Mouse (Mus musculus): ENCODE results near the gene Csf3.
A peak's percentile ranks its signal among the peaks of the same experiment; 100 is the strongest.

Csf3 gene

GRCm38 (mm10) chr11:98747804-98748505 lies 46.9 kb downstream of the Csf3 start:
- DNase-seq (ENCODE audit: low spot score), result no peak

- peak; percentile 65 for DNase-seq (ENCODE audit: low spot score)
Observed at GRCm38 (mm10) chr11:98748506-98749416, 47.7 kb downstream of the Csf3 start.

GRCm38 (mm10) chr11:98749716-98750115 lies 48.7 kb downstream of the Csf3 start:
- DNase-seq (ENCODE audit: low spot score), result no peak

- peak; percentile 85 for DNase-seq (ENCODE audit: low spot score)
Observed at GRCm38 (mm10) chr11:98750351-98751201, 49.5 kb downstream of the Csf3 start.

- DNase-seq (ENCODE audit: low spot score), result no peak
Observed at GRCm38 (mm10) chr11:98751221-98751782, 50.2 kb downstream of the Csf3 start.

GRCm38 (mm10) chr11:98752562-98753140 lies 51.6 kb downstream of the Csf3 start:
- DNase-seq (ENCODE audit: low spot score), result no peak

Data from MN1 (cell line).